Mouse (Mus musculus) retina, embryonic 14.5 days (tissue): ENCODE data around the gene Luc7l3.

Experiments
- DNase-seq: peaks from one replicate; pipeline ENCODE4 v3.0.0-alpha.2; 2015; ENCODE audit warnings: low spot score

The Luc7l3 gene

GRCm38 (mm10) chr11:94338347-94338746, 16.6 kb upstream of the Luc7l3 start:
- no peak for DNase-seq

DNA sequence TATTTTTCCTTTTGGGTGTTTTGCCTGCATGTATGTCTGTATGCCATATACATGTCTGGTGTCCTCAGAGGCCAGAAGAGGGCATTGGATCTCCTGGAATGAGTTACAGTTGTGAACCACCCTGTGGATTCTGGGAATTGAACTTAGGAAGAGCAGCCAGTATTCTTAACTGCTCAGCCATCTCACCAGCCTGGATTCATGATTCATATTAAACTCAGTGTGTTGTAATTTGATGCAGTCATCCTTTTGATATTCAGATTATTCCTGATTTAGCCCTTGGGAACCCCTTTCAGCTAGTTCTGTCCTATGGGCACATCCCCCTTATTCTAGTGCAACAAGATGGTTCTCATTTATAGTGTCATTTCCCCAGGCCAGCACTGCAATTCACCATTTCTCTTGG, 14.8 kb upstream of the Luc7l3 start:
- DNase-seq: no peak

DNA sequence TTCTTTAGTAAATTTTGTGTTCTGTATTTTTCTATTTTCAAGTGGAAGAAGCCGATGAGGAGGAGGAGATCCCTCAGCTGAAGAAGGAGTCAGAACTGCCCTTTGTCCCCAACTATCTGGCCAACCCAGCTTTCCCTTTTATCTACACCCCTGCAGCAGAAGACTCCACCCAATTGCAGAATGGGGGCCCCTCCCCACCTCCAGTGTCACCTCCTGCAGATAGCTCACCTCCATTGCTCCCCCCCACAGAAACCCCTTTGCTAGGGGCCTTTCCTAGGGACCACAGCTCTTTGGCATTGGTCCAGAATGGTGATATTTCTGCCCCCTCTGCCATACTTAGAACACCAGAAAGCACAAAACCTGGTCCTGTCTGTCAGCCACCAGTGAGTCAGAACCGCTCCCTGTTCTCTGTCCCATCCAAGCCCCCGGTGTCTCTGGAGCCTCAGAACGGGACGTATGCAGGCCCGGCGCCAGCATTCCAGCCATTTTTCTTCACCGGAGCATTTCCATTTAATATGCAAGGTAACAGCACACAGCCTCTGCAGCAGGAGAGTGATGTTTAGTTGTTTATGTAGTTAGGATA, 12.7 kb upstream of the Luc7l3 start:
- DNase-seq: no peak

GRCm38 (mm10) chr11:94332726-94333125, 10.9 kb upstream of the Luc7l3 start:
- DNase-seq: no peak

GRCm38 (mm10) chr11:94330211-94330610, 8.4 kb upstream of the Luc7l3 start:
- no peak for DNase-seq

GRCm38 (mm10) chr11:94329270-94329891, 7.6 kb upstream of the Luc7l3 start:
- peak; percentile 73 for DNase-seq

GRCm38 (mm10) chr11:94328644-94329025, 6.8 kb upstream of the Luc7l3 start:
- DNase-seq: peak; percentile 63

- peak; percentile 96 for DNase-seq
Measured at GRCm38 (mm10) chr11:94327693-94328643, 6.2 kb upstream of the Luc7l3 start, which contains the start of gene Ankrd40. Gene Ankrd40 (plus strand): TSS chr11:94328001.

GRCm38 (mm10) chr11:94326961-94327411, 5.2 kb upstream of the Luc7l3 start:
- DNase-seq: peak; percentile 85

- DNase-seq: no peak
Measured at GRCm38 (mm10) chr11:94324618-94325017, 2.8 kb upstream of the Luc7l3 start.

- DNase-seq: no peak
Measured at GRCm38 (mm10) chr11:94323271-94323925, 1.6 kb upstream of the Luc7l3 start.

DNA sequence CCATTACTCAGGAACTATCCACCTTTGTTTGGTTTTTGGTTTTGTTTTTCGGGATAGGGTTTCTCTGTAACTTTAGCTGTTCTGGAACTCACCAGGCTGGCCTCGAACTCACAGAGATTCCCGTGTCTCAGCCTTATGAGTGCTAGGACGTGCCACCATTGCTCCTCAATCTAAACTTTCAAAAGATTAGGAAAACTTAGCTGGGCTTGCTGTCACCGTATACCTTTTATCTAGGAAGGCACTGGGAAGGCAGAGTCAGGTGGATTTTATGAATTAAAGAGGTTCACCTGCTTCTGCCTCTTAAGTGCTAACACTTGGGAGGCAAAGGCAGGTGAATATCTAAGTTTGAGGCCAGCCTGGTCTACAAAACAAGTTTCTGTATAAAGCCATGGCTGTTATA, 848 bp upstream of the Luc7l3 start:
- no peak for DNase-seq

- no peak for DNase-seq
Measured at GRCm38 (mm10) chr11:94320969-94321930, 538 bp downstream of the Luc7l3 start.

- no peak for DNase-seq
Measured at GRCm38 (mm10) chr11:94318056-94318455, 3.7 kb downstream of the Luc7l3 start.

GRCm38 (mm10) chr11:94317515-94317914, 4.3 kb downstream of the Luc7l3 start:
- no peak for DNase-seq

GRCm38 (mm10) chr11:94317014-94317413, 4.8 kb downstream of the Luc7l3 start:
- DNase-seq: no peak

DNA sequence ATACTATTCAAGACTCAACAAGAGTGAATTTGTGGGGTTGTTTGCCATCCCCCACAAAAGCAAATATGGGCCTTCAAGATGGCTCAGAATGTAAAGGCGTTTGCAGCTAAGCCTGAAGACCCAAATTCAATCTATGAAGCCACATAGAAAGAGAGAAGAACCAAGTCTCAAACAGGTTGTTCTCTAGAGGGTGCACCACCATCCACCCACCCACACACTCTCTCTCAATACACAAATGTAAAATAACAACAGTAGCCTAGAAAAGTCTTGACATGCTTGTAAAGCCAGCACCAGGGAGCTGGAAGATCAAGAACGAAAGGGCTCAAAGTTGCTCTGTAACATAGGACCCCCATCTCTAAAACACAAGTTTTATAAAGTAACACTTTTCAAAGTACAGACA, 5.3 kb downstream of the Luc7l3 start:
- DNase-seq: no peak

- DNase-seq: no peak
Measured at GRCm38 (mm10) chr11:94315308-94315707, 6.5 kb downstream of the Luc7l3 start.

DNA sequence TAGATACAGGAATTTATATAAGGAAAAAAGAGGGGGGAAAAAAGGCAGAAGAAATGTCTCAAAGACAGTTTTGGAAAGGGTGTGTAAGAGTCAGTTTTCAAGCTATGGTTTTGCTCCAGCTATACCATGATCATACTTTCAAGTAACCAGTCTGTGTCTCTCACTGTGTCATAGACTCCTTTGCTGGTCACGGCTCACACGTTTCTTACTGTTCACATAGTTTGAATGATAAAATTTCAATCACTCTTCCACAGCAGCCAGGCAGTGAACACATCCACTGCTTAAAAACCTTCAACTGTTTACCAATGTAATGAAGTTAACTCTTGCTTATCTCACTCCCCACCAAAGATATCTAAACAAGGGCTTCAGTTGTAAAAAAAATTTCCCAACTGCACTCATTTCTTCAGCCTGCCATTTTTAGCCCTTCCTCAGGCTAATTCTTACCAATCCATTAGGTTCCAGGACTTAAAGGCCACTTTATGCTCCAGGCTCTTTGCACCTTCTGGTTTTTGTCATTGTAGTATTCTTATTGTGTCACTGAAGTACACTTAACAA, 7.6 kb downstream of the Luc7l3 start:
- no peak for DNase-seq

- DNase-seq: no peak
Measured at GRCm38 (mm10) chr11:94312733-94313132, 9.1 kb downstream of the Luc7l3 start.
